Mouse (Mus musculus): ENCODE measurements around the gene Lrg1.
A peak's percentile ranks its signal among the peaks of the same experiment; 100 is the strongest.

The Lrg1 gene

DNA sequence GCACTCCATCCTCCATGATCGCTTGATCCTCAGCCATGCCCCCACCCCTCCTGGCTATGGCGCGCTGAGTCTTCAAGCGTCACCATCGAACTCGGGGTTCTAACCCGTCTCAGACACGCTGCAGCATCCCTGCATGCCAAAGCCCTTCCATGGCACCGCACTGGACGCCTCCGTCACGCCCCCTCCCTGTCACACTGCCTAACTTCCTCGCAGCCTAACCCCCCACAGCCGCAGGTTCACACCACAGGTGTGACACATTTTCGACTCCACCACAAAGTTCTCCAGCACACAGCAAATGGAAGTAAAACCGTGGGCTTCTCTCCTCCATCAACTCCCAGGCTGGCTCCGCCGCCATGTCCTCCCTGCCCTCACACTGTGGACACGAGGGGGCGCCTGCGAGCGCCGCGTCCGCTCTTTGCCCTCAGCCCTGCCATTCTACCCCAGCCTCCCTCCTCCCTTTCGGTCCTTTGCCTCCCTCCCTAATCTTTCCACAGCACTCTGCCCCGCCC is 12.7 kb upstream of the Lrg1 start:
- DNase-seq (ENCODE audit: low spot score in 2 of 2): peak; percentile 56 to 73

DNA sequence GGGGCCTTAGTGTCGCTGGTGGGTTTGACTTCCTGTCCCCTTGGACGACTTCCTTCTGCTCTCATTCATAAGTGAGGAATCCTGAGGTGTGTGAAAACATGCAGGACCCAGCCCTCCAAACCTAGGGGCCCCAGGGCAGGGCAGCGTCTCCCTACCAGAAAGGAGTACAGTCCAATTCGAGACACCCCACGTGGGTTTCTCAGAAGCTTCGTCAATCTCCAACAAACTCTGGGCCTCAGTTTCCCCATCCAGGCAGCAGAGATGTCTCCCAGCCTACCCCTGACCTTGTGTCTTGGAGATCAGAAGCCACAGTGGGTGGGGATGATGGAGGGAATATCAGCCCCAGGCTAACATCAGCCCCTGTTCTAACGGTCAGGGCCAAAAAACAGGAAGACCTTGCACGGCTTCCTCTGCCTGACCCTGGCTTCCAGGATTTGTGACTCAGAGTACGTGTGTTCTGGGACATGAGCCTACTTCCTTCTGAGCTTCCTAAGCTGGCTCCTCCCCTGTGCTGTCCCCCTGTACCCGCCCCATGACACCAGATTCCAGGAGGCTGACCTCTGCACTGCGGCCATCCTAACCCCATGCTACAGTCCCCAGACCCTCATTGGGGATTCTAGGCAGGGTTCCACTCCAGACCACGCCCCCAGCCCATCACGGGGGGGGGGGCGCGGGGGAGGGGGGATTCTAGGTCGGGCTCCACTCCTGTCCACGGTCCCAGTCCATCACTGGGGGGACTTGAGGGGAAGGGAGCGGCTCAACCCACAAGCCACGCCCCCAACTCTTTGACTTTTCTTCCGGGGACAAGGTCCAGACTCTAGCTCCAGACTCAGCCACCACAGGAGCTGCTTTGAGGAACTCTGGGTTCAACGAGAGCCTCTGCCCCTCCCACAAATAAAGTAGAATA is 11.9 kb upstream of the Lrg1 start:
- DNase-seq (ENCODE audit: low spot score in 2 of 2): no peak

DNA sequence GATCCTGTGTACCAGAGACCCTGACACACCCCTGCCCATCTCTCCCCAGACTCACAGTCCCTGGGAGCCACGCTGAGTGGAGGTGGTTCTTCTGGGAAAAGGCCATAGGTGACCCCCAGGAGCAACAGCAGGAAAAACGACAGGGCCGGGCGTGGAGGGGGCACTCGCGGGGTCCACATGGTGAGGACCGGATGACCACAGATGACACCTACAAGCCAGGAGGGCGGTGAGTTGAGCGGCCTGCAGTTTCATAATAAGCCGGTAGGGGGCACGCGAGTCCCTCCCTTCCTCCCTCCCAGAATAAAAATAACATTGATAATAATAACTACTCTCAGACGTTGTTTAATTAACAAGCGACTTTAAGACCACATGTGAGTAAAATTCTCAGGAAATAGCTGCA is 10.9 kb upstream of the Lrg1 start:
- DNase-seq (ENCODE audit: low spot score in 2 of 2): peak; percentile 50 to 65

GRCm38 (mm10) chr17:56131814-56132213 is 10.0 kb upstream of the Lrg1 start:
- DNase-seq (ENCODE audit: low spot score in 2 of 2): peak; percentile 44 to 72

DNA sequence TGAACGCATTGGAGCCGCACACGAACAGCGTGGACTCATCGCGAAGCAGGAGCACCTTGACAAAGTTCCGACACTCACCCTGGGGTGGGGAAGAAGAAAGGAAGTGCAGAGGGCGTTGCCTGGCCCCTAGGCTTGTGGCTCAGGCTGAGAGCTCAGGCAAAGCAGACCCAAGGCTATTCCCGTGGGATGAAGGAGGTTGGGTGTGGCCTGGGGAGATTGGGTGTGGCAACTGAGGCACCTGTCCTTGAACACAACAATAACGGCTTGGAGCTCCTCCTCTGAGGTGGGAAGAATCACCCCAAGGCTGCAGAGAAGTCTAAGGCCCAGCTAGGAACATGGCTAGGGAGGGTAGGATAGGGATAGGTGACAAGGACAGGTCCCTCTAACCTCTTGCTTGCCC is 9.3 kb upstream of the Lrg1 start:
- DNase-seq (ENCODE audit: low spot score in 2 of 2): no peak

DNA sequence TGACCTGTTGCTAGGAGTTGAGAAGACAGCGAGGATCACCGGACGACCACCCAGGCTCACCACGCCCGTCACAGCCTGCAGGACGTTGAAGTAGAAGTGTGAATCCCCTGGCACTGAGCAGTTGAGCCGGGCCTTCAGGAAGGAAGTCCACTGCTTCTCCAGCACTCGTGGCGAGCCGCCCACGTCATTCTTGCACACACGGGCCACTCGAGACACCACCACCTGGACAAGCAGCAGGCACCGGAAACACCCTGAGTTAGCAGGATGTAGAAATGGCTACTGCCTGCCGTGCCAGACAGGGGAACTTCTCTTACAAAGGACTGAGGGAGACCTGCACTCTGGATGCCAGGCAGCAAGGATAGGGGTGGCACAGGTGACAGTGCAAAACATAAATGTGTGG is 6.4 kb upstream of the Lrg1 start:
- no peak for DNase-seq (ENCODE audit: low spot score in 2 of 2)

DNA sequence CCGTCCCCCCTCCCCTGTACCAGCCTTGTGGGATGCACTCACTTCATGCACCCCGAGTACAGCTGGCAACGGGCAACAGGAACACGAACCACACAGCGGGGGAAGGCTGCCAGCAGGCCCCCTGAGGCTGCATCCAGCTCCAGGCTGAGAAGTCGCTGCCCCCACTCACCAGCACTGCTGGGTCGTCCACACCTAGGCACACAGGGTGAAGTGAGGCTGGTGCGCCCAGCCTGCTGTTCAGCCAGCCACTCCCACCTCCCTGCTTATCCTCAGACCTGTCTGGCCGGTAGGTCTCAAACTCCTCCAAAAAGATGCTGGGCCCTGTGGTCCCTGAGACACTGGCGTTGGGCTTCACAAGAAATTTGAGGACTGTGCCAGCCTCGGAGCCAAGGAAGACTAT is 4.4 kb upstream of the Lrg1 start:
- no peak for DNase-seq (ENCODE audit: low spot score in 2 of 2)

DNA sequence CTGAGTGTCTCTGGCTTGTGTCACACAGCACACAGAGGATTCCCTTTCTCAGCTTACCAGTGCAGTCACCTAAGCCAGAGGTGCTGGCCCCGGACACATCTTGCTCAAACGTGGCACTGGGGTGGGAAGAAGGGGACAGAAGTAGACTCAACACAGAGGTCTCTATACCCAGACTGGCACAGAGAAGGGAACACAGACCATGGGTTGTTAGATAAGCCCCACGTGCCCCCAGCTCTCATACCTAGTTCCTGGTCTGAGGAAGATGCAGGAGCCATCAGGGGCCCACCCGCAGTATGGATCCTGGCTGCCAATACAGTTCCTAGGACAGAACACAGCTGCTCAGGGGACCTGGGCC is 3.5 kb upstream of the Lrg1 start:
- no peak for DNase-seq (ENCODE audit: low spot score in 2 of 2)

DNA sequence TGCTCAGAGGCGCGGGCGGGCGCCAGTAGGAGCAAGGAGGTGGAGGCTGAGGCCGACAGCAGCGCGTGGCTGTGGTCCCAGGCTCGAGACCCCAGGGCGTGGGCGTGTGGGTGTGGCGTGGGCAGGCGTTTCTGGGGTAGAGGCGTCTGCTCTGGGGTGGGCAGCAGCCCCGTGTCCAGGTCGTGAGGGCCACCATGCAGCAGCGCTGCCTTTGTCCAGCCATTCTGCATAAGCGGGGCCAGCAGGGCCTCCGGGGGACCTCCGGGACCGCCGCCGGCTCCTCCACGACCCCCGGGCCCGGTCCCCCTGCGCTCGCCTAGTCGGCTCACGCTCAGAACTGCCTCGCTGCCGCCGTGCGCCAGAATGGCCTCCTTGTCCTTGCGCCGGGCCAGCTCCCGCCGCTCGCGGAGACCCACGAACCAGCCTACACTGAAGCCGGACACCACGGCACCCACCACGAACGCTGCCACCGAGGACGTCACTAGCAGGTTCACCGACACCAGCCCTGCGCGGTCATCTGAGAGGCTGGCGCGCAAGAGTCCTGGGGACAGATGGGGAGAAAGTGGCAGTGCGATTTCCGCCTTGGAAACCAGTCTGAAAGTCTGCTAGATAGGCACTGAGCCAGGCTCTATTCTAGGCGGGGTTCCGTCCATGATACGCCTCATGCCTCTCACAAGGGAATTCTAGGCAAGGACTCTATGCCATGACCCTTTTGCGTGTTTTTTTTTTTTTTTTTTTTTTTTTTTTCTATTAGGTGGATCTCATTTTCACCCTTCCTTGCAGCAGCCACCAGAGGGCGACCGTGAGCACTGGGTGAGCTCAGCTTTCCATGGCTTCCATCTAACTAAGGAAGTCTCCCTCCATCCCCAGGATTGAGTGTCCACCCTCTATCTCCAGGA is 2.8 kb upstream of the Lrg1 start:
- no peak for DNase-seq (ENCODE audit: low spot score in 2 of 2)

GRCm38 (mm10) chr17:56123681-56124340 is 2.0 kb upstream of the Lrg1 start:
- DNase-seq (ENCODE audit: low spot score in 2 of 2): no peak

- no peak for DNase-seq (ENCODE audit: low spot score in 2 of 2)
These were observed 1.4 kb upstream of the Lrg1 start for GRCm38 (mm10) chr17:56123161-56123560.

DNA sequence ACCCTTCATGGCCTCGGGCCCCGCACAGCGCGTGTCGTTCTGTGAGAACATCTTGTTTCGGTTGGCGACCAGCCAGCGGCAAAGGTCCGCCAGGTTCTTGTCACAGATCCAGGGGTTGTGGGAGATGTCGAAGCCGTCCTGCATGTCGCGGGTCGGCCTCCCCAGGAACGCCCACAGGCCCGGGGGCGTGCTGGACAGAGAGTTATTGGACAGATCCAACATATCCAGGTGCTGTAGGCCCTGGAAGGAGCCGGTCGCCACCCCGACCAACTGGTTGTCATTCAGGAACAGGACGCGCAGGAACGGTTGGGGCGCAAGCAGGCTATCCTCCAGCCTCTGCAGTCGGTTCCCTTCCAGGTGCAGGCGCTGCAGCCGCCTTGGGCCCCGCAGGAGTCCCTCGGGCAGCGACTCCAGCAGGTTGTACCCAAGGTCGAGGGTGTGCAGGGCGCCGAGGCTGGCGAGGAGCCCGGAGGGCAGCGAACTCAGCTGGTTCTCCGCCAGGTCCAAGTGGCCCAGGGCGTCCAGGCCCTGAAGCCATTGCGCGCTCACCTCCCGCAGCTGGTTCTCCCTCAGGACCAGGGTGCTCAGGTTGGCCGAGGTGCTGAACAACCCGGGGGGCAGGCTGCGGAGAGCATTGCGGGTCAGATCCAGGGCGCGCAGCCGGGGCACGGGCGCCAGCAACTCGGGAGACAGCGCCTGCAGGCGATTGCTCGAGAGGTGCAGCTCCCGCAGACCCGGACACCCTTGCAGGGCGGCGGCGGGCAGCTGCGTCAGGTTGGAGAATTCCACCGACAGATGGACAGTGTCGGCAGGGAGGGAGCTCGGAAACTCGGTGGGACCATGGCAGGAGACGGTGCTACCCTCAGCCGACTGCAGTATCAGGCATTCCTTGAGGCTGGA is 1.6 kb downstream of the Lrg1 start:
- DNase-seq (ENCODE audit: low spot score in 2 of 2): no peak

DNA sequence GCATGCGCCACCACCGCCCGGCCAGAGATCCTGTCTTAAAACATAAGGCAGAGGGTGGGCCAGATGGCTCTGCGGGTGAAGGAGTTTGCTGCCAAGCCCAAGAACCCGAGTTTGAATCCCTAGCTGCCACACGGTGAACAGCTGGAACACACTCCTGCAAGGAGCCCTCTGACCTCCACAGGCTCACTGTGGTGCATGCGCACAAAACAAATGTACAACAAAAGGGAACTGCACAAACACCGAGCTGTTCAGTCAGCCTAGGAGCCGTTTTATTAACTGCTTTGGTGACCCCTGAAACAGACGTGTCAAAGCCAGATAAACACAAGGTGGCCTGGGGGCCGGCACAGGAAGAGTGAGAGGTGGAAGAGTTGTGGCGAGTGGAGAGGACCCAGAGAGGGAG is 2.4 kb downstream of the Lrg1 start:
- no peak for DNase-seq (ENCODE audit: low spot score in 2 of 2)

GRCm38 (mm10) chr17:56117251-56117710 is 4.5 kb downstream of the Lrg1 start, which contains the start of gene Plin5:
Plin5 (minus strand) TSS chr17:56117596.
- no peak for DNase-seq (ENCODE audit: low spot score in 2 of 2)

DNA sequence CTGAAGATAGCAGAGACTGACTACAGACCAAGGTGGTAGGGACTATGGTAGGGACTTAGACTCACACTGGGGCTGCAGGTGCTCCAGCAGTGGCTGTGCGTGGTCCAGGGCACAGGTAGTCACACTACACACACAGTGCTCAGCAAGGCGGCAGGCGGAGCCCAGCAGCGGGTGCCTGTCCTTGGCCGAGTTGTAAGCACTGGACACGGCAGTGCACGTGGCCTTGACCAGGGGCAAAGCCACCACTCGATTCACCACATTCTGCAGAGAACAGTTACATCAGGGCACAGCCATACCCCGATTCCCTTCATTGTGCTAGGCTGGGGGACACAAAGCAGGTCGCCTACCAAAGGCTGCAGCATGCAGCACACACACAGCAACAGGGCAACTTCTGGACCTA is 5.6 kb downstream of the Lrg1 start:
- DNase-seq (ENCODE audit: low spot score in 2 of 2): no peak

- DNase-seq (ENCODE audit: low spot score in 2 of 2): no peak
These were observed 9.1 kb downstream of the Lrg1 start for GRCm38 (mm10) chr17:56112743-56113142.

- DNase-seq (ENCODE audit: low spot score in 2 of 2): peak in 1 of 2 experiments; percentile 50
These were observed 9.9 kb downstream of the Lrg1 start for GRCm38 (mm10) chr17:56111864-56112263.

DNA sequence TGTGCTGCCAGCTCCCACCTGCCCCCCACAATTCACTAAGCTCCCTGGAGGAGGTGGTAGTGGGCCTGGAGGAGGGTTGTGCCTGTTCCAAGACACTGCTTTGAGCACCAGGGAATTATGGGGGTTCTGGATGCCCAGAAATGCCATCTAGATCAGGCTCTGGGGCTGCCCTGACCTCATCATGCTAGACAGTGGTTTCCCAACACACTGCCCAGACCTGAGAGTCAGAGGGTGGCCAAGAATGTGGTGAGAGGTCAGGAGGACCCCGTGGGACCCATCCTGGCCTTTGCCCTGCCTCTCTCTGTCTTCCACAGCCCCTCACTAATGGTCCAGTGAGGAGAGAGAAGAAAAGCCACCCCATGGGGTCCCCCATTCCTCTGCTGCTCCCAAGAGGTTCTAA is 10.8 kb downstream of the Lrg1 start:
- no peak for DNase-seq (ENCODE audit: low spot score in 2 of 2)

DNA sequence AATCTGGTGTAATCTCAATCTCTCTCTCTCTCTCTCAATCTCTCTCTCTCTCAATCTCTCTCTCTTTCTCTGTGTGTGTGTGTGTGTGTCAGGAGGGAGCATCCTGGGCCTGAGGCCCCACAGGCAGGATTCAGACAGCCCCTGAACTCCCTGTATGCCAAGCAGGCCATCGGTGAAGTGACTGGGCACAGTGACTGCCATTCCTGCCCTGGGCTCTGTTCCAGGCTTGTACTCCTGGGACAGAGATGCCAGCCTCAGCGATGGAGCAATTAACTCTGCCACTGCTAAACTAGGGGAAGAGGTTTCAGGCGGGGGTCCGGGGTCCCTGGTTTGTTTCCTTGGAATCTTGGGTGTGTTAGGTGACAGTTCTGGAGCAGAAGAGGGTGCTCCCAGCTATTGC is 11.2 kb downstream of the Lrg1 start:
- no peak for DNase-seq (ENCODE audit: low spot score in 2 of 2)

DNA sequence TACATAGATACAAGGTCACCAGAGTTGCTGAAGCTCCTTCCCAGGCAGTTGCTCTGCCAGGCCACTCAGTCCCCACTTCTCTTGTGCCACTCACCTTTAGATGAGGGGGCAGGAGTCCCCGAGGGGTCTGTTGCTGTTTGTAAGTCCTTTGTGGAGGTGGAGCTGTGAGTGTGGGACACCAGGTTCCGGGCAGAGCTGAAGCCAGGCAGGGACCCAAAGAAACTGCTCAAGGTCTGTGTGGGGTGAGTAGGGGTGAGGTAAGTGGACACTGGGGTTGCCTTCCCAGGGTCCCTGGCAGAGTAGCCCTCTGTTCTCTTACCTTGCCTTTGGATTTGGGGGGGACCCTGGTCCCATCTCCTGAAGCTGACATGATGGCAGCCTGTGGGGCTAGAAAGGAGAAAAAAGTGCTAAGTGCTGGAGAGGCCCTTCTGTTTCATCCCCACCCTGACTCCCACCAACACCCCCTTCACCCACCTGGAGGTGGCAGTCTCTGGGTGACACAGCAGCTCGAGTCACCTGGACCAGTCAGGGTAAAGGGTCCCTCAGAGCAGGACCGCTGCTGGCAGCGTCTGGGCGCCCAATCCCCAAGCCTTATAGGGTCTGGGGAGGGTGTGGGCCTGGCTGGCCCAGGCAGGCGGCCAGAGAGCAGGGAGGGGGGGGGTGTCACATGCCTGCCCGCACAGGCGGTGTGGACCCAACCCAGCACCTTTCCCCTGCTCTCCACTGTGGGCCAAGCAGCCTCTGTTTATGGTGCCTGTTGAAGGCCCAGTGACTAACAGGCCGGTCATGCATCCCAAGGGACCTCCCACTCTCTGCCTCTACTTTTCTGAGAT is 12.4 kb downstream of the Lrg1 start, which contains the start of gene Plin4:
Gene Plin4, minus strand, starts transcription at position 585 of the 833 bp plus-strand sequence.
- DNase-seq (ENCODE audit: low spot score in 2 of 2): no peak

Measured in spleen, postnatal 14 days (tissue).